Mouse (Mus musculus) embryonic facial prominence, embryonic 15.5 days (tissue): Measurements from ENCODE around the gene Dpf1. TPM values are rescaled to one million over a fixed set of nuclear protein-coding genes. Genes with fewer than 3 reads are reported as not detected.
A peak's percentile ranks its signal among the peaks of the same experiment; 100 is the strongest.

ENCODE experiments used
- ATAC-seq: fragments of 200-750 bp; cut with Nextera tagmentation; 2 replicates; pipeline ENCODE4 v1.8.0; 2017; ENCODE audit warnings: low read depth, moderate TSS enrichment; ENCODE audit not compliant: insufficient number of reproducible peaks, low FRiP score, low TSS enrichment
- H3K27ac ChIP-seq: fragments of 300-500 bp; sonication (generic); replicated peaks from 2 replicates; pipeline ENCODE4 v1.5.1; 2015; ENCODE audit warnings: mild to moderate bottlenecking, inconsistent platforms
- H3K27me3 ChIP-seq: fragments of 300-500 bp; sonication (generic); 2 replicates; pipeline ENCODE4 v1.6.1; 2015; ENCODE audit warnings: inconsistent platforms
- H3K36me3 ChIP-seq: fragments of 300-500 bp; sonication (generic); 2 replicates; pipeline ENCODE4 v1.6.1; 2015; ENCODE audit warnings: mild to moderate bottlenecking, inconsistent platforms
- H3K4me1 ChIP-seq: fragments of 300-500 bp; sonication (generic); 2 replicates; pipeline ENCODE4 v1.6.1; 2015; ENCODE audit warnings: inconsistent platforms
- H3K4me2 ChIP-seq: fragments of 300-500 bp; sonication (generic); replicated peaks from 2 replicates; pipeline ENCODE4 v1.6.1; 2015; ENCODE audit warnings: mild to moderate bottlenecking, inconsistent platforms
- H3K4me3 ChIP-seq: fragments of 300-500 bp; sonication (generic); replicated peaks from 2 replicates; pipeline ENCODE4 v1.5.1; 2015; ENCODE audit warnings: mild to moderate bottlenecking, inconsistent platforms
- H3K9ac ChIP-seq: fragments of 300-500 bp; sonication (generic); 2 replicates; pipeline ENCODE4 v1.6.1; 2015; ENCODE audit warnings: inconsistent platforms
- H3K9me3 ChIP-seq: fragments of 300-500 bp; sonication (generic); replicated peaks from 2 replicates; pipeline ENCODE4 v1.6.1; 2016; ENCODE audit warnings: inconsistent platforms
- WGBS: fragments of 180-500 bp; shearing (Covaris S2); methylation state at CpG from one replicate; pipeline ENCODE4 v1.1.7; 2015; 5-methylcytosine and 5-hydroxymethylcytosine counted together
- polyA plus RNA-seq: library from polyadenylated mRNA; unstranded; fragments of >200 nt; fragmentation: Nextera tagmentation; extraction: Ambion mirVana; gene quantifications from 2 replicates; pipeline ENCODE4 v1.2.1, GENCODE M21; 2015

The Dpf1 gene
- polyA plus RNA-seq, 1 experiment from 2014 or later: 20.4 TPM

- WGBS: 45% methylated on average over 5 of the region's 5 CpGs
- no peak overlapping the region; the same call in 1 of the 2 replicates for H3K27ac ChIP-seq
- H3K4me3 ChIP-seq: no peak overlapping the region
- H3K4me1 ChIP-seq: peaks cover 34% of the 10 kb centered on the region
- no peaks in the 10 kb centered on the region for H3K36me3 ChIP-seq
- ATAC-seq: no peak
- peaks cover 16% of the 10 kb centered on the region for H3K27me3 ChIP-seq
- H3K4me2 ChIP-seq: no peak overlapping the region
- H3K9me3 ChIP-seq: no peaks in the 10 kb centered on the region
- no peak overlapping the region for H3K9ac ChIP-seq
These were observed 27.0 kb upstream of the Dpf1 start for GRCm38 (mm10) chr7:29276715-29277114.

GRCm38 (mm10) chr7:29277510-29277909, 26.2 kb upstream of the Dpf1 start:
- ATAC-seq: no peak
- H3K27ac ChIP-seq: no peak overlapping the region
- 62% methylated on average over 4 of the region's 4 CpGs for WGBS
- no peak overlapping the region for H3K9ac ChIP-seq
- no peak overlapping the region for H3K4me2 ChIP-seq
- peaks cover 39% of the 10 kb centered on the region for H3K4me1 ChIP-seq
- no peaks in the 10 kb centered on the region for H3K9me3 ChIP-seq
- no peaks in the 10 kb centered on the region for H3K36me3 ChIP-seq
- H3K4me3 ChIP-seq: no peak overlapping the region
- H3K27me3 ChIP-seq: peaks cover 24% of the 10 kb centered on the region

- H3K9me3 ChIP-seq: no peaks in the 10 kb centered on the region
- peaks cover 27% of the 10 kb centered on the region for H3K27me3 ChIP-seq
- H3K27ac ChIP-seq: no peak overlapping the region
- H3K9ac ChIP-seq: no peak overlapping the region
- no peak for ATAC-seq
- H3K4me3 ChIP-seq: no peak overlapping the region
- H3K4me1 ChIP-seq: peaks cover 30% of the 10 kb centered on the region
- no peak overlapping the region for H3K4me2 ChIP-seq
- no peaks in the 10 kb centered on the region for H3K36me3 ChIP-seq
These were observed 24.5 kb upstream of the Dpf1 start for GRCm38 (mm10) chr7:29279261-29279660.

- ATAC-seq: no peak
- WGBS: 67% methylated on average over 8 of the region's 8 CpGs
- Histone ChIP-seq H3K9ac (no peak overlapping the region), H3K27ac (no peak overlapping the region), H3K4me2 (peak overlapping the region; percentile 99), H3K36me3 (no peaks in the 10 kb centered on the region), H3K9me3 (no peaks in the 10 kb centered on the region), H3K4me1 (peaks cover 30% of the 10 kb centered on the region), H3K27me3 (peaks cover 27% of the 10 kb centered on the region), H3K4me3 (peak overlapping the region; percentile 61)
These were observed 23.8 kb upstream of the Dpf1 start for GRCm38 (mm10) chr7:29279924-29280323.

GRCm38 (mm10) chr7:29280801-29281200, 22.9 kb upstream of the Dpf1 start:
- no peak overlapping the region for H3K9ac ChIP-seq
- no peak overlapping the region for H3K27ac ChIP-seq
- 9% methylated on average over 13 of the region's 13 CpGs for WGBS
- H3K4me3 ChIP-seq: peak overlapping the region; percentile 61
- no peaks in the 10 kb centered on the region for H3K36me3 ChIP-seq
- no peaks in the 10 kb centered on the region for H3K9me3 ChIP-seq
- ATAC-seq: no peak
- H3K4me2 ChIP-seq: peak overlapping the region; percentile 99
- peaks cover 30% of the 10 kb centered on the region for H3K4me1 ChIP-seq
- peaks cover 27% of the 10 kb centered on the region for H3K27me3 ChIP-seq

GRCm38 (mm10) chr7:29281201-29282073, 22.3 kb upstream of the Dpf1 start, which contains the start of gene Spint2:
Gene Spint2, minus strand, starts transcription at chr7:29281912.
- peak; percentile 82 for ATAC-seq
- Histone ChIP-seq H3K9ac (peak within 1 kb of the TSS; percentile 55), H3K4me2 (peak within 1 kb of the TSS; percentile 99), H3K4me3 (peak within 1 kb of the TSS; percentile 61), H3K27me3 (peaks cover 27% of the 10 kb centered on the region), H3K27ac (peak within 1 kb of the TSS; percentile 89), H3K4me1 (peaks cover 27% of the 10 kb centered on the region), H3K9me3 (no peaks in the 10 kb centered on the region), H3K36me3 (no peaks in the 10 kb centered on the region)
- WGBS: 1% methylated on average over 80 of the region's 80 CpGs

- H3K4me3 ChIP-seq: peak overlapping the region; percentile 61
- H3K9ac ChIP-seq: peak overlapping the region; percentile 55; the same call in 1 of the 2 replicates
- H3K36me3 ChIP-seq: no peaks in the 10 kb centered on the region
- WGBS: 10% methylated on average over 21 of the region's 21 CpGs
- ATAC-seq: 0 out of 2 replicates have a peak, but pooled peaks have one; percentile 1
- H3K9me3 ChIP-seq: no peaks in the 10 kb centered on the region
- H3K27ac ChIP-seq: peak overlapping the region; percentile 89; the same call in 1 of the 2 replicates
- H3K27me3 ChIP-seq: peaks cover 27% of the 10 kb centered on the region
- peak overlapping the region; percentile 99 for H3K4me2 ChIP-seq
- H3K4me1 ChIP-seq: peaks cover 21% of the 10 kb centered on the region
These were observed 21.6 kb upstream of the Dpf1 start for GRCm38 (mm10) chr7:29282074-29282554.

GRCm38 (mm10) chr7:29283876-29284275, 19.9 kb upstream of the Dpf1 start:
- WGBS: 81% methylated on average over 4 of the region's 4 CpGs
- Histone ChIP-seq H3K36me3 (no peaks in the 10 kb centered on the region), H3K4me2 (no peak overlapping the region), H3K4me3 (no peak overlapping the region), H3K9ac (no peak overlapping the region), H3K9me3 (no peaks in the 10 kb centered on the region), H3K27me3 (peaks cover 27% of the 10 kb centered on the region), H3K27ac (no peak overlapping the region), H3K4me1 (peaks cover 26% of the 10 kb centered on the region)
- ATAC-seq: no peak

- Histone ChIP-seq H3K36me3 (no peaks in the 10 kb centered on the region), H3K4me1 (peaks cover 32% of the 10 kb centered on the region), H3K9me3 (no peaks in the 10 kb centered on the region), H3K9ac (no peak overlapping the region), H3K4me3 (no peak overlapping the region), H3K27ac (no peak overlapping the region), H3K27me3 (peaks cover 27% of the 10 kb centered on the region), H3K4me2 (no peak overlapping the region)
- WGBS: 81% methylated on average over 6 of the region's 6 CpGs
- no peak for ATAC-seq
These were observed 19.2 kb upstream of the Dpf1 start for GRCm38 (mm10) chr7:29284523-29284922.

- H3K36me3 ChIP-seq: no peaks in the 10 kb centered on the region
- 78% methylated on average over 7 of the region's 7 CpGs for WGBS
- no peak overlapping the region for H3K9ac ChIP-seq
- no peak overlapping the region for H3K4me3 ChIP-seq
- no peak for ATAC-seq
- H3K4me2 ChIP-seq: no peak overlapping the region
- H3K27me3 ChIP-seq: peaks cover 4% of the 10 kb centered on the region
- H3K9me3 ChIP-seq: no peaks in the 10 kb centered on the region
- H3K27ac ChIP-seq: no peak overlapping the region
- peaks cover 38% of the 10 kb centered on the region for H3K4me1 ChIP-seq
These were observed 16.3 kb upstream of the Dpf1 start for GRCm38 (mm10) chr7:29287481-29287880.

GRCm38 (mm10) chr7:29288079-29288478, 15.7 kb upstream of the Dpf1 start:
- no peak overlapping the region for H3K27ac ChIP-seq
- H3K4me1 ChIP-seq: peaks cover 44% of the 10 kb centered on the region
- H3K36me3 ChIP-seq: no peaks in the 10 kb centered on the region
- H3K27me3 ChIP-seq: no peaks in the 10 kb centered on the region
- ATAC-seq: no peak
- H3K4me2 ChIP-seq: no peak overlapping the region
- no peak overlapping the region for H3K4me3 ChIP-seq
- 80% methylated on average over 2 of the region's 2 CpGs for WGBS
- H3K9ac ChIP-seq: no peak overlapping the region
- no peaks in the 10 kb centered on the region for H3K9me3 ChIP-seq
